Mouse (Mus musculus) cerebellum, postnatal 14 days (tissue): ENCODE data around the gene Tbck.

Experiments
- DNase-seq, 2 experiments: peaks; one replicate each; pipeline ENCODE4 v3.0.0; 2021; ENCODE audit warnings: mixed read lengths in 2 of 2

Gene Tbck

DNA sequence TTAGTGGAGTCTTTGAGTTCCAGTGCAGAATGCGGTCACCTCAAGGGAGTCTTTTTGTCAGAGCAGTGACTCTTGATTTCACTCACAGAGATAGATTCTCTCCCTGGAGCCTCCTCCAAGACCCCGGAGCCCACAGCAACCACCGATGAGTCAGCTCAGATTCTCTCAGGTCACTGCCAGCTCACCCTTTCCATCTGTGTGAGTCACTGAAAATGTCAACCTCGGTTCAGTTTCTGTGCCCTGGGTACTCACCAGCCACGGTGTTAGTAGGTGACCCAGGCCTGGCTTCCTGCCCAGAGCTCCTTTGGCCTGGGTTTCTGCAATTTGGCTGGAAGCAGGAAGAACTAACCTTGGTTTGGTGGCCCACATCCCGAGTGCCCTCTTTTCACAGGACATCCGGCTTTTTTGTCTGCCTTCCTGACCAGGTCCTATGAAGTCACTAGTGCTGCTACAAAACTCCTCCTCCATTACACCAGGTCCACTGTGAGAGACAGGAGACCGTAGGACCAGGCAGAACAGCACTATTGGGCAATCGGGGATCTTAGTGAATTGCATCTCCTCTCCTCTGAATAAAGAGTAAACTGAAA lies 187.5 kb downstream of the Tbck start:
- DNase-seq, result peak; percentile 66 to 70

DNA sequence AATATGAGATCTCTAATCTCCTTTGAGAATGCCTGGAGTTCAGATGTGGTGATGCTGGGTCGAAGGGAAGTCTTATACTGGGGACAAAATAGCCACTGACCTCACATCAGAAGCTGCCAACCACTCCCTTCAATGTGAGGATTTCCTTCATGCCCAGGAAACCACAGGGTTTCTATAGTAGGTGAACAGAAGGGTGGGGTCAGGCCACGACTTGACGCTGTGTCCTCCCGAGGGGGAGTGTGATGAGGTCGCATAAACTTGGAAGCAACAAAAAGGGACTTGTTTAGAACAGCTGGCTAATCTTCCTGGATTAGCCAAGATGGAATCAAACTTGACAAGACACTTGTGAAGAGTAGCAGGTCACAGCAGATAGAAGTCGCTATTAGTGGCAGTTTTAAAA lies 189.3 kb downstream of the Tbck start:
- no peak for DNase-seq

DNA sequence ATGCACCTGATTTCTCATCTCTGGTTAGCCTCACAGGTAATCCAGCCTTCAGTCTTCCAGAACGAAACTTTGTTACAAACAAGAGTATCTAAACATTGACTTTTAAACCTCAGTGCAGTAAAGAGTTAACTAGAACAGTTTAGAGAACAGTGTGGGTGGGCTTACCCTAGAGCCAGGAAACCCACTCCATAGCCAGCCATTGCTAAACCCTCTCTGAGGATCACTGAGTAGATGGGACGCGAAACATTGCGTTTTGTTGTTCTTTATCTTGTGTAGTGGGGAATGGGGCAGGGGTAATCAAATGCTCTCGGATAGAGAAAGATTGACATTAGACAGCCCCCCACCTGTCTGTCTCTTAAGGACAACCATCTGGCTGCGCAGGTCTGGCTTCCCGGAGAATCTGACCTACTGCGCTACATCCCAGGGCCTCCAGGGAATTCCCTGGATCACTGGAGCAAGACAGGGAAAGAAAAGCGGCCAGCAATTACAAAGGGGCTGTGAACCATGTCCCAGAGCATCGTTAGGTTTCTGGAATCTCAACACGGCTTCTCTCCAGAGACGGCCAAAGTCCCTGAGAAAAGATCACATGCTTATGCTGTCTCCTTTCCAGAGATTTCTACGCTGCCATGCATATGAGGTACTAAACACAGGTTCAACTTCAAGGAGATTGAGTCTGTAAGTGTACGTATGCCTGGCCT lies 192.2 kb downstream of the Tbck start:
- DNase-seq, result no peak

DNA sequence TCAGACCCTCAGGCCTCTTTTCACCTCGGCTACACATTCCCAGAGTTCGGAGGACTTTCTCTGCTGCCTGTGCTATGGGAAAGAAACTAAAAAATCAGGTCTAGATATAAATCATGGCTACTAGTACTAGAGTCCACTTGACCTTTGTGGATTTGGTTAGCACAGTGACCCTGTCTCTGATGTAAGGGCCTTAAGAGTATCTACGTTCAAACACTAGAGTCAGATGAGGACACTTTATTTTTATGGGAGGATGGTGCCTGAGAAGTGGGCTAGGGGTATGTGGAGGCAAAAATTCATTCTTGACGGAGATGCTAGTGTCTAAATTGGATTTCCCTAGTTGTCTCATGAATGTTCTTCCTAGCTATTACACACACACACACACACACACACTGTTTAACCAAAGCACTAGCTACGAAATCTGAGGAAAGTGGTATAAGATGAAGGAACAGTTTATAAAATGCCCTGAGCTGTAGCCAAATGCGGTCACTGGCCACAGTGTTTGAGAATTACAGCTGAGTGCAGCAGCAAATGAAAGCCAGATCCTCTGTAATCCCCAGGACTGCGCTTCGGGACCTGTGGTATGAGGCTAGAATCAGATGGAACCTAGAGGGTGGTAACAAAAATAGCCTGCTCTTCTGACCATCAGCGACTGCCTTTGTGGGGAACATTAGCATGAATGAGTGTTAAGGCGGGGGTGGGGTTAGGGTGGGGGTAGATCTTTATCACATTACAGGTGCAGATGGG lies 193.2 kb downstream of the Tbck start:
- DNase-seq, result no peak

DNA sequence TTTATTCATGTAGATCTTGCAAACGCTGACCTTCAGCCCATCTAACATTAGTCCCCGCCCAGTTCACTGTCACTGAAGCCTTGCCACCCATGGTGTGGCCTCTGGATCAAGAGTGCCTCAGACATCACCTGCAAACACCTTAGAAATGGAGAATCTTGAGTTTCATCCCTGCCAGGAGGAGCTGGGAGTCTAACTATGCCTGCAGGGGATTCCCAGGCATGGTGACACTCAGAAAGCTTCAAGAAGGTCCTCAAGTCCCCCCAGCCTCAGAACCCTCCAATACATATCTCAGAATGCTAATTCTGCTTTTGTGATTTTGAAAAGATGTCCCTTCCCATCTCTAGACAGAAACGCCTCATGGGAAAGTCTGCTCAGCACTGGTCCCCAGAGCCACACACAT lies 196.4 kb downstream of the Tbck start:
- DNase-seq, result no peak

DNA sequence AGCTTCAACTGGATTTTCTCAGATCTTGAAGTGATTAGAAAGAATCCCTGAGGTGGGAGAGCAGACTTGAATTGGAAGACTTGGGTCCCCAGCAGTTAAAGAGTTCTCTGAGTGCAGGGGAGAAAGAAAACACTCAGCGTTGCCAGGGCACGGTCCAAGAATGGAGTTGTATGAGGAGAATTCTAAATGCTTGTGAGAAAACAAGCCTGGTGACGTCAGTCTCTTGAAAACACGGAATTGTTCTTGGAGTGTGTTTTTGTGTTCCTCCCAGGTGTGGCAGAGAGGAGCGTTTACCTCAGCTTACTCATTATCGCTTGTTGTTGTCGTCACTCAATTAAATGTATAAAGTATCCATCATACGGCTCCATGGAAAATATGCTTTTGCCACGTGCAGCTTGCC lies 196.9 kb downstream of the Tbck start:
- no peak for DNase-seq

DNA sequence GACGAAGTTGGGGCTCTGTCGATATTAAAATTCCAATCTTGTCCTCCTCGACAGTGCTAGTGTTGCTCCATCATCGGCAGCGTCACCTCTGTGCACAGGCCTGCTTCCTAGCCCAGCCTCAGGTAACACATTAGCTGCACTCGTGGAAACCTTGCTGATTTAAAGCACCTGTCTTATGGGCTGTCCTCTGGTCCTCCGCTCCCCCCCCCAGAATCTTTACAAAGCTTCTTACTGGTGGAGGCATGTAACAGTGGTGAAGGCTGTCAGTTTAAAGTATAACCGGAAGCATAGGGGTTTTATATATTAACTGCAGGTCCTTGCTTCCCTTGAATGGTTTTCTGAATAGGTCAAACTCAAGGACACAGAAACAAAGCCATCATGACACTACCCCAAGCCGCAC lies 199.3 kb downstream of the Tbck start:
- DNase-seq, result no peak

DNA sequence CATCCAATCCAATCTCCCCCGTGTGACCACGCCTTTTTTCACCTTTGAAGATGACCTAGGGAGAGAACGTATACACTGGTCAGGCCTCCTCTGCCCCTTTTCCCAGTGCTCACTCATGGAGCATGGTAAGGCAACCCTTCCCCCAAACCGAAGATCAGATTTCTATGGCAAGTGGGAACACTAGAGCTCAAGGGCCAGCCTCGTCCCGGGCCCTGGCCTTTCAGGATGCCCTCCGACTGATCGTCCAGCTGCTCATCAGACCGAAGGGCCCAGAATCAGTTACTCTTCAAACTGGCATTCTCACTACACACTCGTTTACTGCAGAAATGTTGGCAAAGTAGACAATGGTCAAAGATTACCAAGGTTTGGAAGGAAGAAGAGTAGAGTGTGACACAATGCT lies 200.5 kb downstream of the Tbck start:
- no peak for DNase-seq

DNA sequence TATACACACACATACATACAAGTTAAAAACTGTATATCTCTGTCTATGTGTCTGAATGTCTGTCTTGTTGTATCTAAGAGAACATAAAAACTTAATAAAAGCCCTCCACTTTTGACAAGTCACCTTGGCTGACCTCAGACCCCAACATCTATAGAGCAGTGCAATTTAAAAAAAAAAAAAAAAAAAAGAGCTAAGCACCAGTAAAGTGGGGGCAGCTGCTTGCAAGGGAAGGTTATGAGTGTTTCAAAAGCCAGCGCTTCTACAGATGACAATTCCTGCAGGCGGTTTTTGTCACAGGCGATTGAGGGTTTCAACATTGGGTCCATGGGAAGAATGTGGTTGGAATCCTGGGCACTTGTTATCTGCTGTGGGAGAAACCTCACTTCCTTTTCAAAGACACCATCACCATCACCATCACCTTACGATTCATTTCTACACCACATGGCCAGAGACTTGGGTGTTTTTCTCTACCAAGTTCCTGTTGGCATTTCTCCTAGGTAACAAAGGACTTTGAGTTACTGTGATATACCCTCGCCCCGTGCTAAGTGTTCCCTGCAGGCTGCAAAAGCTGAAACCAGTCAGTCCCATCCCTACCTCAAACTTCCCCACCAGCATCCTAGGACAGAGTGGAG lies 202.6 kb downstream of the Tbck start:
- DNase-seq, result no peak

DNA sequence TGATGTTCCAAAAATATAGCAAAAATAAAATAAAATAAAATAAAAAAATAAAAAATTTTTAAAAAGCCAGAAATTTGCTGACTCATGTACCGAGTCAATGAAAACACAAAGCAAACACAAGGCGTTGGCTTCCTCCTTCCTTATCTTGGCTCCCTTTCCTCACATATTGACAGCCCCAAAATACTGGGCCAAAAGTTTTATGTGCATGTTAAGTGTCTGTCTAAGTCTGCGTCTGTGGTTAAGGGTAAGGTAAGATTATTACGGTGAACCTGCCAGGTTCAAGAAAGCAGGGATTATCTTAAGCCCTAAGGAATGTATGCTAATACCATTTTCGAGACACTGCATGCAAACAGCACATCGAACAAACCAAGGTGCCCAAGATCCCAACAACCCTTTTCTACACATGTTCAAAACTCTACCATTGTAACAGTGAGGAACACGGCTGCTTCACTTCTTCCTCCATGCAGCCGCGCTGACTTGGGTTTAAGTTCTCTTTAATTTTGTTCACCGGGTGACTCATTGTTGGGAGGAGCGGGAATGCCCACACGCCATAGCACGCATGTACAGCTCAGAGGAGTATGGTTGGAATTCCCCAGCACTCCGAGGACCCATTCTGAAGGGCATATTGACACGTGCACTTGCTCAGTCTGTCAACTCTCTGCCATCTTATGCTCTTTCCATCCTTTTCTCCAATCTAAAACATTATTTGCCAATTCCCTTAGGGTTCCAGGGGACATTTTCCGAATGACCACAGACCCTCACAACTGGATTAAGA lies 203.3 kb downstream of the Tbck start:
- no peak for DNase-seq
